Mouse (Mus musculus) heart, postnatal 36 days (tissue): ENCODE measurements around the gene Tshr. TPM values are rescaled to one million over a fixed set of nuclear protein-coding genes. Genes with fewer than 3 reads are reported as not detected.
"Not testable (repeated sequence)": the region's sequence is repeated elsewhere in the genome, so short reads cannot be mapped to it uniquely, and the experiment has no call there.

Source experiments
- DNase-seq, 2 experiments: peaks; one replicate each; pipeline ENCODE4 v3.0.0; 2021 to 2022
- intact Hi-C: fragments of 180-260 bp; cut with DNase I; formaldehyde crosslinking; loops from one replicate; pipeline ENCODE4 v1.15.1; 2025
- total RNA-seq, 2 experiments: library from RNA; stranded (reverse); gene quantifications; 2 replicates each; pipeline ENCODE4 v1.2.3; 2021

Gene Tshr
- total RNA-seq, 2 experiments from 2014 or later = 0.33 TPM; not detected in 1

GRCm38 (mm10) chr12:91495497-91496225 is 111.3 kb downstream of the Tshr start:
- DNase-seq = no peak
- intact Hi-C loops = no loop called here

GRCm38 (mm10) chr12:91496226-91496558 is 111.8 kb downstream of the Tshr start:
- DNase-seq = no peak
- intact Hi-C loops = no loop called here

- DNase-seq = no peak
- intact Hi-C loops = no loop called here
Observed at GRCm38 (mm10) chr12:91500475-91500874, 116.1 kb downstream of the Tshr start.

GRCm38 (mm10) chr12:91511766-91512165 is 127.4 kb downstream of the Tshr start:
- intact Hi-C loops = no loop called here
- no peak for DNase-seq

GRCm38 (mm10) chr12:91513980-91514379 is 129.6 kb downstream of the Tshr start:
- intact Hi-C loops = no loop called here
- no peak for DNase-seq

GRCm38 (mm10) chr12:91517808-91518207 is 133.4 kb downstream of the Tshr start:
- DNase-seq = no peak
- intact Hi-C loops = no loop called here

GRCm38 (mm10) chr12:91523626-91524025 is 139.3 kb downstream of the Tshr start:
- no peak for DNase-seq
- intact Hi-C loops = no loop called here

GRCm38 (mm10) chr12:91534514-91534913 is 150.2 kb downstream of the Tshr start:
- no peak for DNase-seq
- intact Hi-C loops = loop anchor here (5.0 kb wide), 1 partner anchor 268 kb away; no protein-coding TSS in a partner anchor

GRCm38 (mm10) chr12:91540202-91540601 is 155.8 kb downstream of the Tshr start:
- no peak for DNase-seq
- intact Hi-C loops = no loop called here

- intact Hi-C loops = no loop called here
- no peak for DNase-seq
Observed at GRCm38 (mm10) chr12:91549471-91549870, 165.1 kb downstream of the Tshr start.

- DNase-seq = peak; percentile 50
- intact Hi-C loops = no loop called here
Observed at GRCm38 (mm10) chr12:91551773-91552526, 167.6 kb downstream of the Tshr start.

- DNase-seq, intact Hi-C loops: not testable (repeated sequence)
Observed at GRCm38 (mm10) chr12:91557358-91558005, 173.1 kb downstream of the Tshr start.

- intact Hi-C loops, DNase-seq: not testable (repeated sequence)
Observed at GRCm38 (mm10) chr12:91558152-91558551, 173.8 kb downstream of the Tshr start.

GRCm38 (mm10) chr12:91567145-91567544 is 182.8 kb downstream of the Tshr start:
- intact Hi-C loops = no loop called here

GRCm38 (mm10) chr12:91569255-91569654 is 184.9 kb downstream of the Tshr start:
- intact Hi-C loops = no loop called here
- DNase-seq = no peak

More at GRCm38 (mm10) chr12:91567145-91567544, 182.8 kb downstream of the Tshr start:
- DNase-seq = no peak

- DNase-seq = no peak
- intact Hi-C loops = no loop called here
Observed at GRCm38 (mm10) chr12:91571708-91572107, 187.3 kb downstream of the Tshr start.

- intact Hi-C loops = loop anchor here (10.0 kb wide), 1 partner anchor 195 kb away; the partner anchor contains the start of genes Cep128 and Tshr
- DNase-seq = no peak
Observed at GRCm38 (mm10) chr12:91579665-91580064, 195.3 kb downstream of the Tshr start.

- no peak for DNase-seq
- intact Hi-C loops = loop anchor here (10.0 kb wide), 1 partner anchor 197 kb away; the partner anchor contains the start of genes Cep128 and Tshr
Observed at GRCm38 (mm10) chr12:91581204-91582070, 197.1 kb downstream of the Tshr start.

GRCm38 (mm10) chr12:91582362-91583002 is 198.1 kb downstream of the Tshr start:
- intact Hi-C loops = loop anchor here (10.0 kb wide), 1 partner anchor 198 kb away; the partner anchor contains the start of genes Cep128 and Tshr
- DNase-seq = no peak

- no peak for DNase-seq
- intact Hi-C loops = loop anchor here (10.0 kb wide), 1 partner anchor 199 kb away; the partner anchor contains the start of genes Cep128 and Tshr
Observed at GRCm38 (mm10) chr12:91583409-91583808, 199.0 kb downstream of the Tshr start.
